Mouse (Mus musculus): ENCODE measurements around the gene Naxd. TPM values are rescaled to one million over a fixed set of nuclear protein-coding genes. Genes with fewer than 3 reads are reported as not detected.
"Not testable (repeated sequence)": the region's sequence is repeated elsewhere in the genome, so short reads cannot be mapped to it uniquely, and the experiment has no call there.

Gene Naxd
- polyA plus RNA-seq, 1 experiment from 2014 or later = 140 TPM

DNA sequence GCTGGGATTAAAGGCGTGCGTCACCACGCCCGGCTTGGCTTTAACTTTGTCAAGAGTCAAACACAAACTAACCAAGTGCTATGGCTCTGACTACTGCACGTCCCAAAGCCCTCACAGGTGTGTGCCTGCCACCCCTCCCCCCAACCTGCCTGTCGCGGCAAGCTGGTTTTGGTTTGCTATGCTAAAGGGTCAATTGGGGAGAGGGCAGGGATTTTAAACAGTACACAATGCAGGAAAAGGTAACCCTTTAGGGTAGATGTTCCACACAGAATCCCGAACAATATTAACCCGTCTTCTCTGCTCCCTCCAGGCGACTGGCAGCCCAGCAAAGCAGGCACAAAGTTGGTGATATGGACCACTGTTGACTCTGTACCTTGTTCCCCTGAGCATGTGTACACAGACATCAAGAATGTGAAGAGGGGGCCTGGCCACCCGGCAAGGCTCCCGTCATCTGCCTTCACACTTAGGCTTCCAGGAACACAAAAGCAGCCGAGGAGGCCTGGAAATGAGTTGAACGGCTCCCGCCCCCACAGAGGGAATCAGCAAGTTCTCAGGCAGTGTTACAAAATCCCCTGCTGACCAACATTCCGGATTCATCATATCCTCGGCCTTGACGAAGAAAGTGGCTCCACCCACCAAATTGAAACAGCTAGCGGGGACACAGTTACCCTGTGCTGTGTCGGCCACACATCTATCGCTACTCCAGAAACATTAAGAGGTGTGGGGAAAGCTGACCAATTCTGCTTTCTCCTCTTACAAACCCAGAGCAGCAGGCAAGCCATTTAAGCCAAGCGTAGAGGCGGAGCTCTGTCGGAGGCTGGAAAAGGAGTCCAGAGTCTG is 20.7 kb upstream of the Naxd start:
- no peak for ATAC-seq (replicated peaks)
- 9% methylated on average over 24 of the region's 24 CpGs for WGBS
- peaks cover 64% of the 10 kb centered on the region for H3K27me3 ChIP-seq (replicated peaks)

DNA sequence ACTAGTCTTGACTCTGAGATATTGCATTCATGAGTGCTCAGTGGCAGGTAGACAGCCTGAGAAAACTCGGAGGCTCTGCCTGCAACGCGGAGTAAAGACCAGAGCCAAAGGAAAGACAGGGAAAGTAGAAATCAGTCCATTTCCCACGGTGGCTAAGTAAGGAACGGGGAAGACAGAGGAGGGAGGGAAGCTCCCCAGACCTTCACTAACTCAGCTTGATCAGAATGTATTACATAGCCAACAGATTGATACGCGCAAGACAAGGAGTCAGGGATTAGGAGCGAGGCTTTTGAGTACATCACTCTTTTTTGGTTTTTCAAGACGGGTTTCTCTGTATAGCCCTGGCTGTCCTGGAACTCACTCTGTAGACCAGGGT is 20.1 kb upstream of the Naxd start:
- Histone ChIP-seq H3K4me2 (peak overlapping the region; percentile 5), H3K36me3 (replicated peaks) (no peaks in the 10 kb centered on the region), H3K4me3 (peak overlapping the region; percentile 47), H3K27me3 (replicated peaks) (peaks cover 64% of the 10 kb centered on the region), H3K4me1 (peaks cover 19% of the 10 kb centered on the region), H3K9ac (no peak overlapping the region), H3K27ac (no peak overlapping the region), H3K9me3 (no peaks in the 10 kb centered on the region)
- ATAC-seq (replicated peaks) = no peak
- WGBS = 3% methylated on average over 9 of the region's 9 CpGs

More for the DNA sequence above, 20.7 kb upstream of the Naxd start:
- no peaks in the 10 kb centered on the region for H3K9me3 ChIP-seq
- peaks cover 19% of the 10 kb centered on the region for H3K4me1 ChIP-seq
- H3K27ac ChIP-seq = no peak overlapping the region
- 0 out of 2 replicates have a peak overlapping the region, but pooled peaks have one; percentile 1 for H3K4me3 ChIP-seq
- no peak overlapping the region for H3K9ac ChIP-seq
- H3K4me2 ChIP-seq = peak overlapping the region; percentile 5
- H3K36me3 ChIP-seq (replicated peaks) = no peaks in the 10 kb centered on the region

DNA sequence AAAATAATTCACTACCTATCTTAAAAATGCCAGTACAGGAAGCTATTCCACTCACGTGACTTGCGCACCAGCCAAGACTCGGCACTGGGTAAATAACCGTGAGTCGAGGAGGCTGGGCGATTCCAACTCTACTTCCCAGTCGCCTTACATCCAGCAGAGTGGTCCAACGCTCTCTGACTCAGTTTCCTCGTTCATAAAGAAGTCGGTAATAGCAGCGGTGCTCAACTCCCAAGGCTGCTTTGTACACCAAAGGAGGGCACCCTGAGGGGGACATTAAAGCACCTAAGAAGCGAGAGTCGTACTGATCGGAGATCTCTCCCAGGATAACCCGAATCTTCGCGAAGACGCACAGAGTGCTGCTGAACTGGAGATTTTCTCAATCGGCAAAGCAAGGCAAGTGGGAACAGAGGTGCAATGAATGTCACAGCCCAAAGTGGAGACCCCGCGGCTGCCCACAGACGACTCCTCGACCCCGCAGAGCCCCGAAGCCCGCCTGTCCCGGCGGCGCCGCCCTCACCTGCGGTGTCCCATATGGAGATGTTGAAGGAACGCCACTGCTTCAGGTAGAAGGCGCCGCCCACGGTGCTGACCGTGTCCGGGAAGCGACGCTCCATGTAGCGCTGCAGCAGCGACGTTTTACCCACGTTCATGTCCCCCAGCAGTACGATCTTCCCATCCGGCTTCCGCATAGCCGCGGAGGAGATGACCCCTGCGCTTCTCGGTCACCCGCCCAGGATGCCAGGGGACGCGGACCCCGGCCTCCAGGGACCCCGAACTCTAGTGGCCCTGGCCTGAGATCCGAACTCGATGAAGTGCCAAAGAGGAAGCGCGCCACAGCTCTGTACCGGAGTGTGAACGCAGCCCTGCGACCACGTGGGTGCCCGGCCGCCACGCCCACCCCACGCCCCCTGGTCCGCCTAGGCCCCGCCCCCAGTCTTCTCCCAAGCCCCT is 19.2 kb upstream of the Naxd start, which contains the start of gene Rab20:
Gene Rab20 (minus strand): TSS at position 900 of the 951 bp plus-strand sequence.
- Histone ChIP-seq H3K27me3 (replicated peaks) (peaks cover 64% of the 10 kb centered on the region), H3K27ac (no peak within 1 kb of the TSS), H3K9ac (peak within 1 kb of the TSS; percentile 32), H3K36me3 (replicated peaks) (no peaks in the 10 kb centered on the region), H3K4me2 (peak within 1 kb of the TSS; percentile 98), H3K9me3 (no peaks in the 10 kb centered on the region), H3K4me1 (peaks cover 19% of the 10 kb centered on the region), H3K4me3 (peak within 1 kb of the TSS; percentile 47)
- under 1% methylated on average over 68 of the region's 69 CpGs for WGBS
- peak; percentile 73 for ATAC-seq (replicated peaks)

DNA sequence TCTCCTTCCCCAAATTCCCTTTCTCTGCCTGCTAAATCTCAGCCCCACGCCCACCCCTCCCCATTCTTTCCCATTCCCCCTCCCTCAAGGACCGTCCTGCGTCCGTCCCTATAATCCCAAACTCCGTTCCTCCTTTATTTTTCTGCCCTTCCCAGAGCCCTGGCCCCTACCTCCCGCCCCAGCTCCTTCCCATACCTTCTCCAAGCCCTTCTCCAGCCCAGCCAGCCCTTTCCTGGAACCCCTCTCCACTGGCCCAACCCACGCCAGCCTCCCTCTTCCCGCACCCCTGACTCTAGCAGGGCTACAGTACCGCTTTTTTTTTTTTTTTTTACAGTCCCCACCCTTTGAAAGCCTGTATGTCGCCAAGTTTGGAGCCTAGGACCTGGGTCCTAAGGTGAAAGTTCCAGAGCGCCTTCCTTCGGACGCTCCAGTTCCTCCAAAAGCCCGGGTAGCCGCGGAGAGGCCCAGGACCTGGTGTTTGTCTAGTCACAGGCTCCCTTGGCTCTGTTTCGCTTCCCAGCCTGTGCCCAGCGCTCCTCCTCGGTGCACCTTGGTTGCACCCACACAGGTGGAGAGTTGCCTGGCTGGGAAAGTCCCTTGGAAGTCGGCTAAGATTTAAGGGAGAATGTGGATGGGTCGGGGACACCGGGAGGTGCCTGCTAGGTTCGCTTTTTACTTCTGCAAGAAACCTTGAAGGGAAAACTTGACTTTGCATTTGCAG is 18.3 kb upstream of the Naxd start:
- H3K4me2 ChIP-seq = peak overlapping the region; percentile 98
- no peak overlapping the region for H3K9ac ChIP-seq
- peaks cover 19% of the 10 kb centered on the region for H3K4me1 ChIP-seq
- WGBS = 2% methylated on average over 22 of the region's 23 CpGs
- H3K27ac ChIP-seq = no peak overlapping the region
- no peak; the same call in 1 of the 2 replicates for ATAC-seq (replicated peaks)
- peak overlapping the region; percentile 47 for H3K4me3 ChIP-seq
- peaks cover 64% of the 10 kb centered on the region for H3K27me3 ChIP-seq (replicated peaks)
- no peaks in the 10 kb centered on the region for H3K36me3 ChIP-seq (replicated peaks)
- no peaks in the 10 kb centered on the region for H3K9me3 ChIP-seq

DNA sequence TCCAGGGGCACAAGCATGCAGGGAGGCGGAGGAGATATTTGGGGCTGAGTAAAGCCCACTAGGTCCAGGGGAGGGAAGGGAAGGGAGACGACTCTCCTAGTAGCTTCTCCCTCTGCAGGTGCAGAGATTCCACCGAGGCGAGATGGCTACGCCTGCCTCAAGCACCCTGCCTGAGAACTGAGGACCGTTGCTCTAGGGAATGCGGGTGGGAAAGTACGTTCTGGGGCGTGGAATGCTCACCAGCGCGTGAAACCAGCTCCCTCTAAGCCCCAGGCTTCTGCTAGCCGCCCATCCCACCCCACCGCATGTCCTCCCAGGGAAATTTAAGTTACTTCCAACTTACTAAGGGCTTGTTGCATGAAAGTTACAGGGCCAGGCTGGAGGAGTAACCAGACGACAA is 17.7 kb upstream of the Naxd start:
- WGBS = 6% methylated on average over 14 of the region's 14 CpGs

DNA sequence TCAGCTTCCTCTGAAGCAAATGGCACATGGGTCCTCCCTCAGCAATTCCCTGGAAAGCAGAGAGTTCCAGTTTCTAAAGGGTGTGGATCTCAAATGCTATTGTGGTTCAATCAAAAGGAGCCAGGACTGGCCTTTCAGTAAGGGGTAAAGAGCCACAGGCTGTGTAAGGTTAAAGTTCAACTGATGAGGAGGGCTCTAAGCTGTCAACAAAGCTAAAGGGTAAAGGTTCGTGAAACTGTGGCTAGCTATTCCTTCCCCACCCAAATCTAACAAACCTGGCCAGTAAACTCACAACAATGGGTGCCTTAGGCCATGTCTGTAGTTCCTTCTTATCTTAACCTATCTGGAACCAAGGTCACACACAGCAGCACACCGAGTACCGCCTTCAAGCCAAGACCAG is 15.4 kb upstream of the Naxd start:
- Histone ChIP-seq H3K4me2 (no peak overlapping the region), H3K36me3 (replicated peaks) (no peaks in the 10 kb centered on the region), H3K27ac (no peak overlapping the region), H3K27me3 (replicated peaks) (peaks cover 40% of the 10 kb centered on the region), H3K4me1 (peaks cover 13% of the 10 kb centered on the region), H3K9me3 (no peaks in the 10 kb centered on the region), H3K9ac (no peak overlapping the region), H3K4me3 (no peak overlapping the region)
- ATAC-seq (replicated peaks) = no peak
- 67% methylated on average over 3 of the region's 3 CpGs for WGBS

More for the DNA sequence above, 17.7 kb upstream of the Naxd start:
- no peak overlapping the region for H3K27ac ChIP-seq
- no peak overlapping the region for H3K4me3 ChIP-seq
- H3K9me3 ChIP-seq = no peaks in the 10 kb centered on the region
- H3K4me2 ChIP-seq = no peak overlapping the region
- H3K4me1 ChIP-seq = peaks cover 19% of the 10 kb centered on the region
- H3K9ac ChIP-seq = no peak overlapping the region
- no peak for ATAC-seq (replicated peaks)
- no peaks in the 10 kb centered on the region for H3K36me3 ChIP-seq (replicated peaks)
- peaks cover 59% of the 10 kb centered on the region for H3K27me3 ChIP-seq (replicated peaks)

DNA sequence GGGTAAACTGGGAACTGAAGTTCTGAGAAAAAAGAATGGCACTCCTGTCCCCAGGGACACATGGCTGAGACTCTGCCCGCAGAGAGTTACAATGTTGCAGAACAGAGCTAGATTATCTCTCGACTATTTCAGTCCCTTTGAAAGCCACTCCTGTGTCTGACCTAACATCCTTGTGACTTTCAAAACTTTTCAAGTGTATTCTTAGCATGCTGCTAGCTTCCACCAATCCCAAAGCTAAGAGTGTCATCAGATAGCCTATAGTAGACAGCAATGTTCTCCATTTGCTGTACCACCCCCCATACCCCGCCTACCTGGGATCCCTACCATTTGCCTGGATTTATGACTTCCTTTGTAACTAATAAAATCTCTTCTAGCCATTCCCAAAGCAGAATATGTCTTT is 14.8 kb upstream of the Naxd start:
- 70% methylated on average over 3 of the region's 3 CpGs for WGBS
- Histone ChIP-seq H3K4me2 (no peak overlapping the region), H3K36me3 (replicated peaks) (no peaks in the 10 kb centered on the region), H3K9ac (no peak overlapping the region), H3K9me3 (no peaks in the 10 kb centered on the region), H3K4me1 (peaks cover 10% of the 10 kb centered on the region), H3K4me3 (no peak overlapping the region), H3K27me3 (replicated peaks) (peaks cover 34% of the 10 kb centered on the region), H3K27ac (no peak overlapping the region)
- ATAC-seq (replicated peaks) = no peak

DNA sequence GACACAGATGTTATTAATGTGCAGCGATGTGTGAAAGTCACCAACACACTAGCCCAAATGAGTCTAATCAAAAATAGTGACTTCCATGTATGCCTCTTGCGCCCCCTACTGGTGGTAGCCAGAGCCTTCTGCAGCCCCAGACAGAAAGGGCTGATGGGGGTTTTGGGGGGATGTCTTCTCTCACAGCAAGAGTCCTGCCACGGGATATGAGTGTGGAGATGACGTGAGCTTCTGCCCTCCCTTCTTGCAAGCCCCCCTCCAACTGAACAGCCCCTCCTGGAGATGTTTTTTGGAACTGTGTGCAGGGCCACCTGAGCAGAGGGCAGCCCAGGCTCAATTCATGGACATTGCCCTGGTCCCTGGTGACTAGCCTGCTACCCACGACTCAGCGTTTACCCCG is 11.2 kb upstream of the Naxd start:
- Histone ChIP-seq H3K4me2 (no peak overlapping the region), H3K27ac (no peak overlapping the region), H3K4me3 (no peak overlapping the region), H3K4me1 (no peaks in the 10 kb centered on the region), H3K27me3 (replicated peaks) (peaks cover 13% of the 10 kb centered on the region; the same call in 1 of the 2 replicates), H3K36me3 (replicated peaks) (no peaks in the 10 kb centered on the region), H3K9ac (no peak overlapping the region), H3K9me3 (no peaks in the 10 kb centered on the region)
- no peak for ATAC-seq (replicated peaks)
- 17% methylated on average over 7 of the region's 7 CpGs for WGBS

DNA sequence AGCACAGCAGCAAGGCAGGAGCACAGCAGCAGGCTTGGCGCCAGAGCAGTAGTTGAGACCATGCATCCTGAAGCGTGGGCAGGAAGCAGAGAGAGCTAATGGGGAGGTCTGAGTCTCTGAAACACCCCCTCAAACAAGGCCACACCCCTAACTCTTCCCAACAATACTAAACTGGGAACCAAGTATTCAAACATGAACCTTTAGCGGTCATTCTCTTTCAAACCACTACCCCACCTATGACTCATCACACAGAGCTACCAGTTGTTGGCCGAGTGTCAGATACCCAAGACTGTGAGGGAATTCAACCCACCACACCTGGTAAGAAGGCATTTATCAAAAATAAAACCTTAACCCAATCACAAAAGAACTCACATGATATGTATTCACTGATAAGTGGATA is 10.1 kb upstream of the Naxd start:
- Histone ChIP-seq H3K27me3 (replicated peaks) (peaks cover 18% of the 10 kb centered on the region), H3K27ac (no peak overlapping the region), H3K9ac (no peak overlapping the region), H3K4me2 (no peak overlapping the region), H3K4me3 (no peak overlapping the region), H3K9me3 (no peaks in the 10 kb centered on the region), H3K4me1 (no peaks in the 10 kb centered on the region), H3K36me3 (replicated peaks) (no peaks in the 10 kb centered on the region)
- 80% methylated on average over 4 of the region's 4 CpGs for WGBS
- no peak for ATAC-seq (replicated peaks)

DNA sequence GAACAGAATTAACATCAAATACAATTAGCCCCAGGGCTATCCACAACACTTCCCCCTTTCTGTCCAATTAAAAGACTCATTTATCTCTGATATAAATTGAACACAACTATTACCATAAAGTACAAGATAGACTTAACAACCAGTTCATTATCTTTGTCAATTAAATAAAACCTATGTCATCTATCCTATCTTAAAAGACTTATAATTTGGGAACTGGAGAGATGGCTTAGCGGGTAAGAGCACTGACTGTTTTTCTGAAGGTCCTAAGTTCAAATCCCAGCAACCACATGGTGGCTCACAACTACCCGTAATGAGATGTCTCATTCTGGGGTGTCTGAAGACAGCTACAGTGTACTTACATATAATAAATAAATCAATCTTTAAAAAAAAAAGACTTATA is 5.0 kb upstream of the Naxd start:
- H3K9ac ChIP-seq; H3K4me3 ChIP-seq; H3K9me3 ChIP-seq; H3K4me2 ChIP-seq; ATAC-seq (replicated peaks); H3K4me1 ChIP-seq; H3K36me3 ChIP-seq (replicated peaks); H3K27ac ChIP-seq: not testable (repeated sequence)
- peaks cover 28% of the 10 kb centered on the region for H3K27me3 ChIP-seq (replicated peaks)
- 90% methylated on average over 2 of the region's 2 CpGs for WGBS

DNA sequence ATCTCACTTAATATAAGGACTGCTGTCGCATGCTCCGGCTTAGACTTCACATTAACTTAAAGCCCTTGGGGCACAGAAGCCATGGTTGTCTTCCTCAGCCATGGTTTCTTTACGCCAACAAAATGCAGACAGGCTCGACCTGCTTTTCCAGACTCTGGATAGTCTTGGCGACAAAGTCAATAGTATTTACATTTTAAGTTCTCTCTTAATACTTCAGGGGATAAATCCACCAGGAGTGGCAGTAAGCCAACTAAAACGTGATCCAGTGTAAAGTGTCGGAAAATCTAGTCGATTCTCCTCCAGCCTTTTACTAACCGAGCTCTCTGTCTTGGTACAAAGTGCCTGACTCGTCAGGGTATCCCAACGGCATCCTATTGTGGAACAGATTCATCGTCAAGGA is 975 bp downstream of the Naxd start:
- H3K27ac ChIP-seq = no peak overlapping the region

More for the DNA sequence above, 975 bp downstream of the Naxd start:
- peaks cover 19% of the 10 kb centered on the region for H3K4me1 ChIP-seq
- peak overlapping the region; percentile 71 for H3K4me2 ChIP-seq
- peaks cover 9% of the 10 kb centered on the region; the same call in 1 of the 2 replicates for H3K27me3 ChIP-seq (replicated peaks)
- H3K9ac ChIP-seq = no peak overlapping the region
- 76% methylated on average over 12 of the region's 12 CpGs for WGBS
- no peaks in the 10 kb centered on the region for H3K9me3 ChIP-seq
- no peak for ATAC-seq (replicated peaks)
- peak overlapping the region; percentile 78 for H3K4me3 ChIP-seq
- peaks cover 4% of the 10 kb centered on the region; the same call in 1 of the 2 replicates for H3K36me3 ChIP-seq (replicated peaks)
